In the genomic region with DNA sequence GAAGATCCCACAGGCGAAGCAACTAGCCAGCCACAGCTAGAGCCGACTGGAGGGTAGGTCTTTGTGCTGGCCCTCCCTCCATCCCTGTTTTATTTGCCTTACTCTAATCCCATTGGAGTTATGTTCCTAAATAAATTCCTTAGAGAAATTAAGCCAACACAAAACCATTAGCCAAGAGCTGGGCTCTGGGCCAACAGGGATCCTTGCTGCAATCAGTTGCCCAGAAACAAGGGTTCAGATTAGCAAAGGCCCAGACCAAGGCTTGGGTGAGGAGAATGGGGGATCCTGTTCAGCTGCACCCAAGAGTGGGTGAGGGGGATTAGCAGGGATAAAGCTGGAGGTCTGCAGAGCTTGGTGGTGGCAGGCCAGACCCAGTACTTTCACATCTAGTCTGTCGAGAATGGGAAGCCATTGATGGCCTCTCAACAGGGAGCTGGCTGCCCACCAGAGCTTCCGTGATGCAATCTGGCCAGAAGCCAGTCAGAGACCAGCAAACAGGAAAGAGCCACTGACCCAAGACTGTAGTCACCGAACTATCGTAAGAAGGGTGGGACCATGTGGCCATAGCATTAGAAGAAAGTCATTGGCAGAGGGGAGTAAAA, we compare ENCODE assay signal across 7 mouse cellular contexts. TPM values are rescaled to one million over a fixed set of nuclear protein-coding genes. Genes with fewer than 3 reads are reported as not detected.
DNase-seq lines count a peak whose midpoint lies in the region; ATAC-seq lines count a peak whose summit lies in the region.

No protein-coding gene starts in this region.

- no peak overlapping the region for H3K9ac ChIP-seq in heart, embryonic 16.5 days (ENCODE audit: low read length)

- H3K4me3 ChIP-seq in heart, embryonic 16.5 days (ENCODE audit: low read length): no peak overlapping the region

- peaks cover 11% of the 10 kb centered on the region for H3K4me1 ChIP-seq in heart, embryonic 16.5 days (ENCODE audit: control insufficient read depth, insufficient read depth, low read length)

- H3K4me2 ChIP-seq in heart, embryonic 16.5 days (ENCODE audit: low read depth, low read length): peak overlapping the region; percentile 14; the same call in 1 of the 2 replicates

- H3K9me3 ChIP-seq in heart, embryonic 16.5 days (replicated peaks; ENCODE audit: control insufficient read depth, low read length): 0 out of 2 replicates have a peak, but pooled peaks cover 4% of the 10 kb centered on the region

- WGBS in heart, embryonic 16.5 days: 27% methylated on average over 6 of the region's 6 CpGs

- no peaks in the 10 kb centered on the region for H3K36me3 ChIP-seq in heart, embryonic 16.5 days (ENCODE audit: control insufficient read depth, insufficient read depth)

- no peaks in the 10 kb centered on the region for H3K27me3 ChIP-seq in heart, embryonic 16.5 days (ENCODE audit: control insufficient read depth, insufficient read depth, low read length)

- H3K27ac ChIP-seq in heart, embryonic 16.5 days (ENCODE audit: low read length): peak overlapping the region; percentile 69

- DNase-seq in 3T3-L1 (ENCODE audit: low read depth, low spot score) (peak; percentile 52), MN1 (ENCODE audit: low spot score) (peak; percentile 84)
- peak; percentile 44 to 80 for DNase-seq in cerebellum, postnatal 4 days (ENCODE audit: low spot score in 2 of 2)
- DNase-seq in layer of hippocampus, postnatal 10 days (ENCODE audit: low spot score in 2 of 2): peak; percentile 70 to 73
- peak; percentile 39 to 71 for DNase-seq in urinary bladder, postnatal 4 days (ENCODE audit: low spot score in 2 of 2)

- ATAC-seq in heart, embryonic 16.5 days (replicated peaks; ENCODE audit: extremely low read depth, insufficient read depth, low FRiP score): peak; percentile 33; the same call in 1 of the 2 replicates
- ATAC-seq in megakaryocyte, adult 5-6 weeks (ENCODE audit: poor library complexity, severe bottlenecking): peak; percentile 73

RNA-seq across cellular contexts. Expression of a gene that starts 6.1 kb away (rescaled TPM):
- polyA plus RNA-seq in heart, embryonic 16.5 days (2015; fragmentation: Nextera tagmentation; extraction: Ambion mirVana): 0.16 and 0.19 TPM in 2 replicates
- not detected for total RNA-seq in layer of hippocampus, postnatal 10 days (2021)
- 0.87 and 2.0 TPM in 2 replicates for total RNA-seq in megakaryocyte, adult 5-6 weeks (2015)
- 0.29 TPM in 1 of 2 replicates, not detected in the other for total RNA-seq in megakaryocyte, adult 5-6 weeks (2017)

RNA-seq across cellular contexts. Expression of a gene that starts 6.9 kb away (rescaled TPM):
- not detected in 2 replicates for polyA plus RNA-seq in heart, embryonic 16.5 days (2015; fragmentation: Nextera tagmentation; extraction: Ambion mirVana)
- total RNA-seq in layer of hippocampus, postnatal 10 days (2021): not detected
- total RNA-seq in megakaryocyte, adult 5-6 weeks (2015): not detected in 2 replicates
- not detected in 2 replicates for total RNA-seq in megakaryocyte, adult 5-6 weeks (2017)
